Mouse (Mus musculus) layer of hippocampus, adult 2 months (tissue): Measurements from ENCODE around the gene Gm5938. TPM values are rescaled to one million over a fixed set of nuclear protein-coding genes. Genes with fewer than 3 reads are reported as not detected.

Experiments used
- DNase-seq, 2 experiments: peaks; one replicate each; pipeline ENCODE4 v3.0.0; 2022; ENCODE audit warnings: low spot score in 2 of 2
- H3K27ac ChIP-seq: fragments of 200-600 bp; 2 replicates; pipeline ENCODE4 v1.8.1; 2022
- H3K4me3 ChIP-seq: fragments of 200-600 bp; 2 replicates; pipeline ENCODE4 v1.8.1; 2022; ENCODE audit warnings: mild to moderate bottlenecking
- CTCF ChIP-seq: fragments of 200-600 bp; conservative IDR thresholded peaks from 2 replicates; pipeline ENCODE4 v1.8.1; 2022; ENCODE audit warnings: antibody characterized with exemption, mild to moderate bottlenecking, moderate library complexity
- long read RNA-seq, 2 experiments: library from polyadenylated mRNA; stranded (forward); transcript quantifications; one replicate each; pipeline ENCODE4 v2.0.0; 2021; ENCODE audit warnings: borderline mapping rate in 2 of 2
- total RNA-seq, 2 experiments: library from RNA; stranded (reverse); gene quantifications; 2 replicates each; pipeline ENCODE4 v1.2.3; 2021

Gm5938 gene
- not detected for total RNA-seq
- long read RNA-seq, experiment 1 = 0 reads
- long read RNA-seq, experiment 2 = 0 reads

DNA sequence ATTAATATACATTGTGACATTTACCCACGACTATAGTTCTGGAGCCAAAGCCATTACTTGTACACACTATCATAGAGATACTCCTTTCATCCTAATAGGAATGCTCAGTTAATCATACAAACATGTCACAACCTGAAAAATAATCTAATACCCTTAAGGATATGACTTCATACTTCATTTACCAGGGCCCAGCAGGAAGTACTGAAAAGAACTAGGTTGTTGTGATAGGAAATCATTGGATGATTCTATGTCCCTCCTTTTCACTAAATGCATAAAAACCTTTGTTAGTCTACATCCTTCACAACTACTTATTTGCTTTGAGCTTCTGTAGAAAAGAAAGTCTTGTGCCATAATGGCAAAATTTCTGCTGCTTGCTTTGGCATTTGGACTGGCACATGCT, at the start of gene Gm5938:
TSS of gene Gm5938 (plus strand) at position 301 of the 400 bp plus-strand sequence.
- no peak for TF ChIP-seq CTCF
- Histone ChIP-seq H3K27ac (no peak within 1 kb of the TSS), H3K4me3 (no peak within 1 kb of the TSS)
- no peak for DNase-seq

DNA sequence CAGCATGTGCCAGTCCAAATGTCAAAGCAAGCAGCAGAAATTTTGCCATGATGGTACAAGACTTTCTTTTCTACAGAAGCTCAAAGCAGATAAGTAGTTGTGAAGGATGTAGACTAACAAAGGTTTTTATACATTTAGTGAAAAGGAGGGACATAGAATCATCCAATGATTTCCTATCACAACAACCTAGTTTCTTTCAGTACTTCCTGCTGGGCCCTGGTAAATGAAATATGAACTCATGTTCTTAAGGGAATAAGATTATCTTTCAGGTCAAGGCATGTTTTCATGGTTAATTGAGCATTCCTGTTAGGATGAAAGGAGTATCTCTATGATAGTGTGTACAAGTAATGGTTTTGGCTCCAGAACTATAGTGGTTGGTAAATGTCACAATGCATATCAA, 34.0 kb upstream of the Gm5938 start, which contains the start of gene Obp1a:
TSS of gene Obp1a (minus strand) at position 101 of the 400 bp plus-strand sequence.
- TF ChIP-seq CTCF = no peak
- DNase-seq = no peak
- no peak within 1 kb of the TSS for H3K4me3 ChIP-seq
- H3K27ac ChIP-seq = no peak within 1 kb of the TSS

Other genes with a start within 250 kb of the Gm5938 start
- gene 5430402E10Rik, start 200.4 kb upstream of the Gm5938 start, total RNA-seq = not detected
- not detected for gene Obp1a, start 34.1 kb upstream of the Gm5938 start, total RNA-seq
- not detected for gene Obp1b, start 61.3 kb downstream of the Gm5938 start, total RNA-seq
- not detected for gene Gm14743, start 120.5 kb downstream of the Gm5938 start, total RNA-seq
- gene 4930480E11Rik, start 244.2 kb downstream of the Gm5938 start, total RNA-seq = not detected